Mouse (Mus musculus) G1E (cell line): ENCODE measurements around the gene Rgs21. TPM values are rescaled to one million over a fixed set of nuclear protein-coding genes. Genes with fewer than 3 reads are reported as not detected.

Experiments used
- ATAC-seq: 2 replicates; pipeline ENCODE4 v1.8.0; 2016; ENCODE audit warnings: mild to moderate bottlenecking; ENCODE audit not compliant: insufficient number of reproducible peaks, poor library complexity, low FRiP score, severe bottlenecking; ENCODE audit errors: extremely low read depth
- DNase-seq: peaks from one replicate; pipeline ENCODE4 v3.0.0; 2012; ENCODE audit warnings: low spot score
- H3K27me3 ChIP-seq: 2 replicates; pipeline ENCODE4 v1.6.1; 2012; ENCODE audit warnings: mild to moderate bottlenecking, low read length, inconsistent platforms; ENCODE audit not compliant: insufficient read depth
- H3K36me3 ChIP-seq: replicated peaks from 2 replicates; pipeline ENCODE3; 2012; ENCODE audit warnings: mild to moderate bottlenecking, inconsistent platforms
- H3K4me1 ChIP-seq: 2 replicates; pipeline ENCODE4 v1.6.1; 2012; ENCODE audit warnings: low read depth, low read length, inconsistent platforms, mixed read lengths; ENCODE audit not compliant: insufficient read depth
- H3K4me3 ChIP-seq: 2 replicates; pipeline ENCODE4 v1.5.1; 2012; ENCODE audit warnings: low read depth, mild to moderate bottlenecking, inconsistent platforms, low read length, moderate library complexity, mixed read lengths
- H3K9me3 ChIP-seq: replicated peaks from 2 replicates; pipeline ENCODE4 v1.6.1; 2012; ENCODE audit warnings: inconsistent platforms
- CTCF ChIP-seq: IDR thresholded peaks from 2 replicates; pipeline ENCODE4 v1.5.1; 2012; ENCODE audit warnings: low read depth, low read length, inconsistent platforms, mixed read lengths
- GATA1 ChIP-seq: IDR thresholded peaks from 2 replicates; pipeline ENCODE4 v1.6.1; 2012; ENCODE audit warnings: borderline replicate concordance, low read length, inconsistent platforms, mixed read lengths
- GATA2 ChIP-seq: IDR thresholded peaks from 2 replicates; pipeline ENCODE4 v1.6.1; 2012; ENCODE audit warnings: low read depth, low read length, inconsistent platforms, borderline replicate concordance
- POLR2AphosphoS5 ChIP-seq: IDR thresholded peaks from 2 replicates; pipeline ENCODE4 v1.6.1; 2012; ENCODE audit warnings: low read depth, low read length, inconsistent platforms; ENCODE audit not compliant: insufficient replicate concordance
- TAL1 ChIP-seq: conservative IDR thresholded peaks from 2 replicates; pipeline ENCODE4 v1.6.1; 2012; ENCODE audit warnings: low read depth, low read length, inconsistent platforms, mixed read lengths
- polyA plus RNA-seq: library from polyadenylated mRNA; stranded (reverse); fragments of >175 nt; gene quantifications from 2 replicates; pipeline ENCODE4 v1.2.3, GENCODE M21; 2012
- total RNA-seq, 2 experiments: library from RNA; stranded (forward) in 1 of 2; stranded (reverse) in 1 of 2; fragments of 200-1000 nt in 1 of 2; fragments of >200 nt in 1 of 2; fragmentation: Nextera tagmentation in 1 of 2; gene quantifications; 2 replicates each; pipeline ENCODE4 v1.2.3; 2014 to 2017

Rgs21 gene
- total and polyA plus RNA-seq, 3 experiments: 0.16 TPM; not detected in 2

DNA sequence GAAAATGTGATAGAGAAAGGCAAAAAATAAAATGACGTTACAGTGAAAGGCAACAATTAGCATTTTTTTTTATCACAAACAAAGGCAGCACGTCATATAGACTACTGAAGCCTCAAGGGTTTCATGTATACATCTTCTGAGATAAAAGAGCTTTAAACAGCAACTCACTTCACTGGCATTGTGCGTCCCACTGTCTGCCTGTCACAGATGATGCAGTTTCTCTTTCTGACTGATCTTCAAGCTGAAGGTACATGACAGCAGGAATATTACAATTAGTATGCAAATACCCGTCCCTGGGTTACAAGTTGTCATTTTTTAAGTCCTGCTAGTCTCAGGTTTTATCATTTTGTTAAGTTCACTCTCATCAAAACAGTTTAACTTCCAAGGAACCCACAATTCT, 22.3 kb downstream of the Rgs21 start:
- no peaks in the 10 kb centered on the region for H3K36me3 ChIP-seq
- DNase-seq: no peak
- TF ChIP-seq TAL1: no peak
- TF ChIP-seq GATA1: no peak
- TF ChIP-seq GATA2: no peak
- TF ChIP-seq CTCF: no peak
- TF ChIP-seq POLR2AphosphoS5: no peak
- no peak overlapping the region for H3K4me3 ChIP-seq
- H3K4me1 ChIP-seq: no peaks in the 10 kb centered on the region
- H3K27me3 ChIP-seq: no peaks in the 10 kb centered on the region
- no peak for ATAC-seq
- H3K9me3 ChIP-seq: no peaks in the 10 kb centered on the region

DNA sequence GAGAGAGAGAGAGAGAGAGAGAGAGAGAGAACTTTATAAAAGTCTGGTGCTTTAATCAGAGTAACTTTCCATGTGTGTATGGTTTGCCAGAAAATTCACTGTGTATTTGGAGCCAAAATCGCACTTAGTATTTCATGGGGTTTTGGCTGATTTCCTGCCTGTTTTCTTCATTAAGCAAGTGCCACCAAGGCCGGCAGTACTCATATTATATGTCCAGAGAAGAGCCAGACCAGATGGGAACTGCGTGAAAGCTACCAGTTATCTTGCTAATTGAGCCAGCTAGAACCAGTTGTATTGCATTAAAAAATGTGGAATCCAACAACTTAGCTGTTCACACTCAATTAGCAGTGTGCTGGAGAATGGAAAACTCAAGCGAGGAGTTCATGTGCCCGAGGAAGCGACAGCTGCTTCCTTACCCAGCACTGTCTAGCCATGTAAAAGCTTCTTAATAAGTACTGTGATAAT, 22.9 kb downstream of the Rgs21 start:
- no peak for DNase-seq
- Histone ChIP-seq H3K36me3 (no peaks in the 10 kb centered on the region), H3K27me3 (no peaks in the 10 kb centered on the region), H3K4me1 (no peaks in the 10 kb centered on the region), H3K9me3 (no peaks in the 10 kb centered on the region), H3K4me3 (no peak overlapping the region)
- TF ChIP-seq GATA1 (no peak), GATA2 (no peak), TAL1 (no peak), POLR2AphosphoS5 (no peak), CTCF (no peak)
- no peak for ATAC-seq

DNA sequence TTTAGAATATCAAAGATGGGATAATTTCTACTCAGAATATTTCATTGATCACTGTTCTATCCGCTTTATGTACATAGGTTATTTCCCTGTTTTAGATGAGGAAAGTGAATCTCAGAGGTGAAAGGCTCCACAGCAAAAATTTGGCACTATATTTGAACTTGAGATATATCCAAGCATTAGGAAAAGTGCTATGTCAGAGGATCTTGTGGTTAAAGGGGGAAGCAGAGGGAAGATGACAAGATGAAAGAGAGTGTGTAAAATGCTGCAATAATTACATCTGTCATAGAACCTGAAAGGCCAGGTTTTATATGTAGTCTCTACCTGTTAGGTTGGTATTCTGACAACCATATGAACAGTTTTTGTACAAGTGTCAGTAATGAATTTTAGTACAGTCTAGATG, 35.7 kb downstream of the Rgs21 start:
- TF ChIP-seq GATA2: no peak
- no peak for TF ChIP-seq POLR2AphosphoS5
- TF ChIP-seq TAL1: no peak
- no peak for TF ChIP-seq CTCF
- no peak for TF ChIP-seq GATA1

DNA sequence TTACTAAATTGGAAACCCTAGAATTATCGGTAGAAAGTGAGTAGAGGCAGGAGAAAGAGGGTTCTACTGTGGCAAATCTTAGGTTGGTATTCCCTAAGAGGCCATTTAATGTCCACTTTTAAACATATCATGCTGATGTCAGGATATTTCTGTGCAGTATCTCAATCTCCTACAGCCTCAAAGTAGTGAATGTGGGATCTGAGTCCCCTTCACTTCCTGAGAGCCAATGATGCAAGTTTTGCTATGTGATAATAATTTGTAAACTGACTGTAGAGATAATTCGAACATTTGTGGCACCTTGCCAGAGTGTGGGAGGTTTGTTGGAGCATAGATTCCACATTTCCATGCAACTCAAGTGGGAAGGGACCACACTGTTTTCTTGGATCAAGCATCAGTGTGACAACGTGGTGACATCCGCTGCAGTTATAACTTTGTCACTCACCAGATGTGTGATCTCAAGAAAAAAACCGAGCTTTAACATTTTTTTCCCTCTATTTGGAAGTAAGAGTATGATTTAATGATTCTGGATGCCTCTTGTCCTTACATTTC, 49.5 kb downstream of the Rgs21 start:
- Histone ChIP-seq H3K4me3 (no peak overlapping the region), H3K4me1 (no peaks in the 10 kb centered on the region), H3K9me3 (no peaks in the 10 kb centered on the region), H3K36me3 (no peaks in the 10 kb centered on the region), H3K27me3 (no peaks in the 10 kb centered on the region)
- DNase-seq (no peak), ATAC-seq (no peak)
- no peak for TF ChIP-seq TAL1
- TF ChIP-seq GATA2: no peak
- no peak for TF ChIP-seq POLR2AphosphoS5
- TF ChIP-seq GATA1: no peak
- TF ChIP-seq CTCF: no peak

More for the DNA sequence above, 35.7 kb downstream of the Rgs21 start:
- no peaks in the 10 kb centered on the region for H3K4me1 ChIP-seq
- H3K4me3 ChIP-seq: no peak overlapping the region
- DNase-seq (no peak), ATAC-seq (no peak)
- H3K27me3 ChIP-seq: no peaks in the 10 kb centered on the region
- no peaks in the 10 kb centered on the region for H3K9me3 ChIP-seq
- no peaks in the 10 kb centered on the region for H3K36me3 ChIP-seq

DNA sequence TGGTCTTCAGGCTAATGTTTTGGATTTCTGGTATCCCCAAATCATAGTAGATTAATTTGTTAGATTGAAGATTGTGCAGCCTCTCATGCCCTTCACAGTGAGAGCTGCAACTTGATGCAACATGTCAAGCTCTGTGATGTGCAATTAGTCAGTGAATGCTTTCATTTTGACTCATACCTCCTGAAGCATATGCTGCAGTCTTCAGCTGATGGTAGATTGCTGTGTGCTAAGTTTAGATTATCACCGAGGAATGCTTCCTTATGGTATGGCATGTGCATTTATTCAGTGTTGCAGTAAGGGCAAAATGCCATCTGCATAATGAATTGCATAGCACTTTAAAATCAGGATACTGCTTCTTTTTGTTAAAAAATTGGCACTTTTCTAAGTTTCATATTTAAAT, 65.2 kb downstream of the Rgs21 start:
- H3K36me3 ChIP-seq: no peaks in the 10 kb centered on the region
- H3K4me3 ChIP-seq: no peak overlapping the region
- ATAC-seq (no peak; the same call in 1 of the 2 replicates), DNase-seq (no peak)
- no peaks in the 10 kb centered on the region for H3K9me3 ChIP-seq
- no peak for TF ChIP-seq POLR2AphosphoS5
- no peak for TF ChIP-seq TAL1
- TF ChIP-seq GATA1: no peak
- no peak for TF ChIP-seq GATA2
- TF ChIP-seq CTCF: no peak
- no peaks in the 10 kb centered on the region for H3K4me1 ChIP-seq
- no peaks in the 10 kb centered on the region for H3K27me3 ChIP-seq

DNA sequence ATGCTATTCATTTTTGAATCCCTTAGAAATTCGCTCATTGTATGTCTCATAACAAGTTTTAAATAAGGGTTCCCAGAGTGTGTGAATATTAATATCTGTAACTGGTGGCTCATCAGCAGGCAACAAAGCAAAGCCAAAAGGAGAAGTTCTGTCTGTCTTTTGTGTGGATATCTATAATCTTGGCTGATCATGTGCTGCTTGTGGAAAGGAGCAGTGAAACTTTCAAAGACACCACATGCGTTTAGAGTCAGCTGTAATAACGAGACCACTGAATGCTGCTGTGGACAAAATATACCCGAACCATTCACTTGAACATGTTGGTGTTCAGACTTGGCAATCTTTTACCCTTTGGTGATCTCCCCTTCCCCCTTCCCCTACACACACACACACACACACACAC, 67.0 kb downstream of the Rgs21 start:
- no peaks in the 10 kb centered on the region for H3K27me3 ChIP-seq
- TF ChIP-seq CTCF (no peak), GATA2 (no peak), POLR2AphosphoS5 (no peak), GATA1 (no peak), TAL1 (no peak)
- no peak overlapping the region for H3K4me3 ChIP-seq
- no peaks in the 10 kb centered on the region for H3K36me3 ChIP-seq
- peak; percentile 66 for ATAC-seq
- no peaks in the 10 kb centered on the region for H3K9me3 ChIP-seq
- no peak for DNase-seq
- no peaks in the 10 kb centered on the region for H3K4me1 ChIP-seq
